Mouse (Mus musculus) stomach, embryonic 16.5 days (tissue): ENCODE measurements around the gene Otud1. TPM values are rescaled to one million over a fixed set of nuclear protein-coding genes. Genes with fewer than 3 reads are reported as not detected.

ENCODE experiments used
- ATAC-seq: fragments of 200-750 bp; cut with Nextera tagmentation; 2 replicates; pipeline ENCODE4 v1.8.0; 2017; ENCODE audit warnings: moderate number of reproducible peaks, moderate TSS enrichment; ENCODE audit not compliant: insufficient read depth, low FRiP score
- H3K27ac ChIP-seq: fragments of 300-500 bp; sonication (generic); 2 replicates; pipeline ENCODE4 v1.5.1; 2014; ENCODE audit warnings: low read length
- H3K27me3 ChIP-seq: fragments of 300-500 bp; sonication (generic); 2 replicates; pipeline ENCODE4 v1.6.1; 2014; ENCODE audit warnings: low read length, control low read depth, mixed read lengths; ENCODE audit not compliant: control insufficient read depth, insufficient read depth
- H3K36me3 ChIP-seq: fragments of 300-500 bp; sonication (generic); 2 replicates; pipeline ENCODE4 v1.6.1; 2014; ENCODE audit warnings: low read length; ENCODE audit not compliant: control insufficient read depth, insufficient read depth
- H3K4me1 ChIP-seq: fragments of 300-500 bp; sonication (generic); 2 replicates; pipeline ENCODE4 v1.6.1; 2014; ENCODE audit warnings: low read length, control low read depth, mixed read lengths; ENCODE audit not compliant: control insufficient read depth, insufficient read depth
- H3K4me2 ChIP-seq: fragments of 300-500 bp; sonication (generic); 2 replicates; pipeline ENCODE4 v1.6.1; 2014; ENCODE audit warnings: low read depth, low read length, mixed read lengths
- H3K4me3 ChIP-seq: fragments of 300-500 bp; sonication (generic); replicated peaks from 2 replicates; pipeline ENCODE4 v1.5.1; 2014; ENCODE audit warnings: mild to moderate bottlenecking, low read length
- H3K9ac ChIP-seq: fragments of 300-500 bp; sonication (generic); 2 replicates; pipeline ENCODE4 v1.6.1; 2014; ENCODE audit warnings: low read length
- H3K9me3 ChIP-seq: fragments of 300-500 bp; sonication (generic); replicated peaks from 2 replicates; pipeline ENCODE4 v1.6.1; 2016; ENCODE audit warnings: low read length, control low read depth; ENCODE audit not compliant: control insufficient read depth
- WGBS: fragments of 180-500 bp; shearing (Covaris S2); extraction: QIAGEN DNeasy Blood & Tissue Kit; methylation state at CpG from one replicate; pipeline ENCODE4 v1.1.7; 2014; 5-methylcytosine and 5-hydroxymethylcytosine counted together
- polyA plus RNA-seq: library from polyadenylated mRNA; unstranded; fragments of >200 nt; fragmentation: Nextera tagmentation; extraction: Ambion mirVana; gene quantifications from 2 replicates; pipeline ENCODE4 v1.2.1, GENCODE M21; 2015

The Otud1 gene
- polyA plus RNA-seq, 1 experiment from 2014 or later = 1.7 TPM

DNA sequence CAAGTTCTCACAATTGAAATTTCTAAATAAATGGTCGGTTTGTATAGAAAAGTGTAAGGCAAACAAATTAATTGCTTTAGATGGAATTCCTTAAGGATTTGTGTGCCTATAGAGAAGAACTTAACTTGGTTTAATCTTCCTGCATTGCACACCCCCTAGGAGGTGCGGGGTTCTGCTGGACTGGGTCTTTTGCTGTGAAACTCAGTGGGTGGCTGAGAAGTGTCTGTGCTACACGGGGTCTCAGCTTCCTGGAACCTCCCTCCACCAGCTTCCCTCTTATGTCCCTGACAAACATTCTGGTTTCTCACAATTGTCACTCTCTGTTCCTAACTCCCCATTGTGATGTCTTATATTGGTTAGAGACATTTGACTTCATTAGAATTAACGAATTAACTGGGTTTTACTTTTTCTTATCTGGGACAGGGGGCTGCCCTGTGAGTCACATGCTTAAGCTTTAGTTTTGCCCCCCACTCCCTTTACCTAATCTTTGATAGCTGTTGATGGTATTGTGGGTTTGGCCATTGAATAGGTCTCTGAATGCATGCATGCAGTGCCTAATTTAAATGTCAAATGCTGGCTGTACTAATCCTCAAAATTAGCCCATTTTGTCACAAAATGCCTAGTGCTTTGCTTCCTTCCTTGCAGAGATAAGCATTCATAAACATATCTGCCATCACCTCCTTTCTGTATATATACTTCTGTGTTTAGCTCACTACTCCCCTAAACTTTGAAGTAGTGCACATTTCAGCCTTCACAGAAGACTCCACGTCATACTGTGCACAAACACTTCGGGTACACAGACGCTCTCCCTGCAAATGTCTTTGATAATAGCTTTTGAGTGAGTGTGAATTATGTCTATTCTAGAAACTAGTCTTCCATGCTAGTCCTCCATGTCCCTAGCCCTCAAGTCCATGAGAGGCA lies 7.3 kb downstream of the Otud1 start:
- H3K4me2 ChIP-seq = no peak overlapping the region
- H3K27ac ChIP-seq = no peak overlapping the region
- WGBS = 48% methylated on average over 7 of the region's 7 CpGs
- H3K4me1 ChIP-seq = no peaks in the 10 kb centered on the region
- no peaks in the 10 kb centered on the region for H3K36me3 ChIP-seq
- H3K9ac ChIP-seq = no peak overlapping the region
- no peaks in the 10 kb centered on the region for H3K27me3 ChIP-seq
- no peaks in the 10 kb centered on the region for H3K9me3 ChIP-seq
- no peak overlapping the region for H3K4me3 ChIP-seq
- no peak for ATAC-seq

DNA sequence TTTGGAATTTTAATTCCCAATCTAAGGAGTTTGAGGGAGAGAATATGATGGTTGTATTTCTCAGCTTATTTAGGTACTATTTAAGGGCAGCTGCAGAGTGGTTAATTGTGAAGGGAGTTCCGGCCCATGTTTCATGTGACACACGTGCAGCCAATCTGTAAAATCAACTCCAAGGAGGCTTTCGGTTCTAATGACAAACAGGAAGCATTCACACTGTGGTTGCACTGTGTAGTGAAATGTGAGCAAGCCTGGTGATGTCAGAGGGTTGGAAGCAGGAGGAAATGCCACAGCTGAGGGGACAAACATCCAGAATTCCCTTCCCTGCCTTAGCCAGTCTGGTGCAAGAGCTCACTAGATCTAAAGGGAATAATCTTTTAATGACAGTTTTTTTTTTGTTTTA lies 8.3 kb downstream of the Otud1 start:
- 49% methylated on average over 3 of the region's 3 CpGs for WGBS
- Histone ChIP-seq H3K4me1 (no peaks in the 10 kb centered on the region), H3K27ac (no peak overlapping the region), H3K9me3 (no peaks in the 10 kb centered on the region), H3K9ac (no peak overlapping the region), H3K4me2 (no peak overlapping the region), H3K4me3 (no peak overlapping the region), H3K27me3 (no peaks in the 10 kb centered on the region), H3K36me3 (no peaks in the 10 kb centered on the region)
- no peak for ATAC-seq

DNA sequence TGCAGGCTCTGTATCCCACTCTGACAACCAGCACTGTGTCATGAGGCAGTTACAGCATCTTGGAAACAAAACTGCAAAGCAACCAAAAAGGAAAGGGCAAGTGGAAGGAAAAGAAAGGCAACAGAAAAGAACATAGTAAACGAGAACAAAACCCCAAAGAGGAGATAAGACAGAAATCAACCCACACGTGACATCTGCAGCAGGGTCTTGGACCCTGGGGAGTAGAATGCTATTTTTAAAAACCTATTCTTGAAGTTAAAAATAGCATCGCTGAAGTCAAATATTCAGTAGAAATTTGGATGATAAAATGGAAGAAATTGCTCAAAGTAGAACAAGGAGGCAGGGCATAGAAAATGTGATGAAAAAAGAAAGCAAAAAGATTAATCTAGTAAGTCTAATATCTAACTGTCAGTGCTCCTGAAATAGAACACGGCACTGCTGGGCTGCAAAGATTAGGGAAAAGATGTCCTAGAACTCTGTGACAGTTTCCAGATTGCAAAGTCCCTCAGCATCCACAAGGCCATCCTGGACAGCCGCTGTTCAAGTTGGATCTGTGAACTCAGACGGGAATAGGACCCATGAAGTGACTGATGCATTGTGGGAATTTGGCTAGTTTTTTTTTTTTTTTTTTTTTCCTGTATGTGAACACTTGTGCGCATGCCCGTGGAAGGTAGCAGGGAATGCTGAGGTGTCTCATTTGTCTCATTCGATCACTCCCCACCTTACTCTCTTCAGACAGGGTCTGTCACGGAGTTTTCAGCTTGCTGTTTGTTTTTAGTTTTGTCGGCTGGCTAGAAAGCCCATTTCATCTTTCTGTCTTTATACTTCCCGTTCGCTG lies 13.5 kb downstream of the Otud1 start:
- WGBS = 69% methylated on average over 13 of the region's 13 CpGs
- H3K4me1 ChIP-seq = no peaks in the 10 kb centered on the region
- no peak for ATAC-seq
- H3K27me3 ChIP-seq = no peaks in the 10 kb centered on the region
- H3K36me3 ChIP-seq = no peaks in the 10 kb centered on the region
- no peaks in the 10 kb centered on the region for H3K9me3 ChIP-seq
- no peak overlapping the region for H3K9ac ChIP-seq
- no peak overlapping the region for H3K4me2 ChIP-seq
- no peak overlapping the region for H3K4me3 ChIP-seq
- no peak overlapping the region for H3K27ac ChIP-seq

DNA sequence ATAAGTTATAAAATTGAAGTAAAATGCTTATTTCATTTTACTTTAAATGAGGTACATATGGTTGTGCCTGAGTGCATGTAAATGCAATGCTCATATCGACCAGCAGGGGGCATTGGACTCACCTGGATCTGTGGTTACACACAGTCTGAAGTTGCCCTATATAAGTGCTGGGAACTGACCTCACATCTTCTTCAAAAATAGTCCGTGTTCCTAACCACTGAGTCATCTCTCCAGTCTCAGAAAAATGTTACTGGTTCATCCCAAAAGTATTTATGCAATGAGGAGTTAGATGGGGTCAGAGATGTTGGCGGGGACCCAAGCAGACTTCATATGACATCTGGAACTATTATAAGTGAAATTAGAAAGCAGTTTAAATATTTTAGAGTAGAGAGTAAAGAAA lies 25.4 kb downstream of the Otud1 start:
- H3K4me2 ChIP-seq = no peak overlapping the region
- ATAC-seq = no peak
- peaks cover 11% of the 10 kb centered on the region; the same call in 1 of the 2 replicates for H3K4me1 ChIP-seq
- WGBS = 30% methylated on average over 3 of the region's 3 CpGs
- no peaks in the 10 kb centered on the region for H3K36me3 ChIP-seq
- H3K9ac ChIP-seq = no peak overlapping the region
- H3K9me3 ChIP-seq = no peaks in the 10 kb centered on the region
- no peak overlapping the region for H3K27ac ChIP-seq
- no peaks in the 10 kb centered on the region for H3K27me3 ChIP-seq
- H3K4me3 ChIP-seq = no peak overlapping the region

DNA sequence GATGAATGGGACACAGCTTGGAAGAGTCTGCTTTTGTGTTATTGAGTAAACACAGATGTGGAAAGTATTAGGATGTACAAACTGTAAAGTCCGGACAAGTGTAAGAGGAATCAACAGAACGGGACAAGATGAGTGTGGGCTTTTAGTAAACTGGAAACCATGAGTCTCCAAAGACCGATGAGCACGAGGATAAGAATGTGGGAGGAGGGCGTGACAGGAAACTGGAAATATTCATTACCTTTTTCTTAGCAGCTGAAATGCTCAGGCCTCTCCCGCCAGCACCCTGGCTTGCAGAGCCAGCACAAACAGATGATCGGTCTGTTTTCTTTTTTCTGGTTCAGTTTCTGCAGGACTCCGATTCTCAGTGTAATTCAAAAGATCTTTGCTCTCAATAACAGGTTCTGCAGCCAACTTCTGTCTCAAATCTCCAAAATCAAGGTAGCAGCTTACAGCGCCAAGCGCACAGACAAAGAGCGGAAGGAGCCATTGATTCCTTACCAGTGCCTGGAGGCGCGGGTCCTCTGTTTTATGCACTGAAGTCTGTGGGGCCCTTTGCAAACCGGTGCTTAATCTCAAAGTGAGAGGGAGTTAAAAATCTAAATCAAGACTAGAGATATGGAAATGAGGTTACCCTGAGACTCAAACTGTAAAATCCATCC lies 28.1 kb downstream of the Otud1 start:
- no peaks in the 10 kb centered on the region for H3K27me3 ChIP-seq
- H3K4me3 ChIP-seq = no peak overlapping the region
- no peaks in the 10 kb centered on the region for H3K36me3 ChIP-seq
- WGBS = 37% methylated on average over 14 of the region's 14 CpGs
- ATAC-seq = no peak
- H3K9ac ChIP-seq = no peak overlapping the region
- H3K4me2 ChIP-seq = no peak overlapping the region
- H3K9me3 ChIP-seq = no peaks in the 10 kb centered on the region
- peaks cover 11% of the 10 kb centered on the region; the same call in 1 of the 2 replicates for H3K4me1 ChIP-seq
- no peak overlapping the region for H3K27ac ChIP-seq

DNA sequence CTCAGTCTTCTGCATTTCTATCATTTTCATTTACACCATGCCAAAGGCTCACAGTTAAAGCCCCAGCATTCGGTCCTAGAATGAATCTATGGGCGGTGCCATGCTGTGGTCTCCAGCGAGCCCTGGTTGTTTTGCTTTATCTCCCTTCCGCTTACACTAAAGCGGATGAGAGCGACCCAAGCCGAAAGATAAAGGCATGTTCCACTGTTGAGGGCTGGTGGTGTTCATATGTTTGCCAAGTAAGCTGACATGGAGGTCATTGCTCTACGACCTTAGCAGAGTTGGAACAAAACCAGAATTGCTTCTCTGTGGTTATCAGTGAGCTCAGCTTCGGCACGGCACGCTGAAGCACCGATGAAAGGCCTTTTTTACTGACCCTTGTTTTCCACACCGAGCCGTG lies 32.5 kb downstream of the Otud1 start:
- H3K27me3 ChIP-seq = no peaks in the 10 kb centered on the region
- H3K4me1 ChIP-seq = peaks cover 11% of the 10 kb centered on the region; the same call in 1 of the 2 replicates
- H3K4me3 ChIP-seq = no peak overlapping the region
- H3K27ac ChIP-seq = no peak overlapping the region
- WGBS = 55% methylated on average over 14 of the region's 14 CpGs
- ATAC-seq = no peak
- H3K36me3 ChIP-seq = no peaks in the 10 kb centered on the region
- no peak overlapping the region for H3K4me2 ChIP-seq
- no peak overlapping the region for H3K9ac ChIP-seq
- no peaks in the 10 kb centered on the region for H3K9me3 ChIP-seq

DNA sequence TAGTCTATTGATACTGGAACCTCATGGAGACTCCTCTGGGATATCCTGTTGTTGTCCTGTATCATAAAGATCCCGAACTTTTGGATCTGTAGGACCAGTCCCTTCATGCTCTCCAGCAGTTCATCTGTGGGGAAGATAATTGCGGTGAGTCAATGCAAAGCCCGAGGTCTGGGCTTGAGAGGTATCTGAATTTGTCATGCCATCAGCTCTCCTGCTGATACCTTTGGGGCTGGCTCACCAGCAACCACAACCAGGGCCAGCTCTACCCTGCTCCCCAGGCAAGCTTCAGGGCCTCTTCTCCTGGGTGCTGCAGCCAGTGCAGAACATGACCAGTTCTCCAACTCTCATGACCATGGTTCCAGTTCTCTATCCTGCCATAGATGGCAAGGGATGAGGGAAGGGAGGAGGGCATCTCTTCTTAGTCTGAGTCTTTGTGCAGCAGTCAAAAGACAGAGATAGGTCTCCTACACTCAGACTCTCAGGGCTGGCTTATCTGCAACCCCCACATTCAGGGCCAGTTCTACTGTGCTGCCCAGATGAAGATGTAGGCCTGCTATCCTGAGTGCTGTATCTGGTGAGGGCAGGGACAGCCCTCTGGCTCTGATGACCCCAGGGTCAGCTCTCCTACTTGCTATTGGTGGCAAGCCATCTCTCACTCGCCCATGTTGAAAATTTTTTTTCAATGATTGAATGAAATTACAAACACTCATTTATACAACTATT lies 42.2 kb downstream of the Otud1 start:
- no peak overlapping the region for H3K4me2 ChIP-seq
- H3K27me3 ChIP-seq = no peaks in the 10 kb centered on the region
- WGBS = 78% methylated on average over 4 of the region's 4 CpGs
- no peak overlapping the region for H3K27ac ChIP-seq
- no peak overlapping the region for H3K9ac ChIP-seq
- H3K4me1 ChIP-seq = no peaks in the 10 kb centered on the region
- H3K9me3 ChIP-seq = no peaks in the 10 kb centered on the region
- no peak; the same call in 1 of the 2 replicates for ATAC-seq
- H3K36me3 ChIP-seq = no peaks in the 10 kb centered on the region
- H3K4me3 ChIP-seq = no peak overlapping the region

DNA sequence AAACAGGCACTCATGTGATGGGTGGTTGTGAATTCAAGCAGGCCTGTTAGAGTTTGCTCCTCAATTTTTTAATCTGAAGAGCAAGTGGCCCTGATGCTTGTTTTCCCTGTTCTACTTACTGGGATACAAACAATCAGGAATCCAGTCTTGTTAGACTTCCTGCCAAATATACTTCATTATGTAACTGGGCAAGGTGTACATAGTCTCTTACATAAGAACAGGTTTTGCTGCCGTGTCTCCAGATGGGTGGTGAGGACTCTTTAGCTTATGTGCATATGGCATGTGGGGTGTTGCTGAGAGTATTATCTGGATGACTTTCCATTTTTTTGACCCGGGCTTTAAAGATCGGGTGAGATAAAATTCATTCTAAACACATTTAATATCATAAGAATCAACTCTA lies 43.8 kb downstream of the Otud1 start:
- H3K4me1 ChIP-seq = no peaks in the 10 kb centered on the region
- H3K27me3 ChIP-seq = no peaks in the 10 kb centered on the region
- 81% methylated on average over 3 of the region's 3 CpGs for WGBS
- H3K4me3 ChIP-seq = no peak overlapping the region
- no peak overlapping the region for H3K27ac ChIP-seq
- H3K4me2 ChIP-seq = no peak overlapping the region
- no peak overlapping the region for H3K9ac ChIP-seq
- no peaks in the 10 kb centered on the region for H3K36me3 ChIP-seq
- ATAC-seq = no peak
- H3K9me3 ChIP-seq = no peaks in the 10 kb centered on the region
